In genomic region chr6:121499856-121500255, GRCm38 (mm10) we compare ENCODE assay signal across 24 mouse cellular contexts. TPM values are rescaled to one million over a fixed set of nuclear protein-coding genes. Genes with fewer than 3 reads are reported as not detected.
"Had no signal": no experiment of that assay in that cellular context is flagged by ENCODE, and none has a peak within 500 bp of the region (broad histone marks: within the 10 kb centered on the region; RNA-seq: fewer than 3 reads in every experiment).

No protein-coding gene starts in this region.

- H3K4me2 ChIP-seq: limb, embryonic 15.5 days; liver, embryonic 11.5 days; lung, embryonic 14.5 days; neural tube, embryonic 13.5 days; stomach, embryonic 15.5 days had no signal

- H3K27ac ChIP-seq: left cerebral cortex, adult 2 months; limb, embryonic 12.5 days; limb, embryonic 15.5 days; liver, embryonic 14.5 days; macrophage; neural tube, embryonic 13.5 days; stomach, embryonic 15.5 days had no signal

- H3K9ac ChIP-seq: limb, embryonic 12.5 days; limb, embryonic 15.5 days; liver, embryonic 14.5 days; liver, postnatal 0 days; lung, embryonic 14.5 days; neural tube, embryonic 13.5 days; stomach, embryonic 15.5 days had no signal

- ATAC-seq: inflammation-experienced regulatory T-cells, adult 6 months; intestine, embryonic 16.5 days; liver, postnatal 0 days; lung, postnatal 0 days had no signal

- H3K36me3 ChIP-seq: limb, embryonic 12.5 days; limb, embryonic 15.5 days; neural tube, embryonic 13.5 days; stomach, embryonic 15.5 days had no signal

- H3K4me1 ChIP-seq: limb, embryonic 12.5 days; limb, embryonic 15.5 days; stomach, embryonic 15.5 days had no signal

- H3K27me3 ChIP-seq: limb, embryonic 12.5 days; limb, embryonic 15.5 days; neural tube, embryonic 13.5 days; stomach, embryonic 15.5 days had no signal

- H3K9me3 ChIP-seq: limb, embryonic 12.5 days; limb, embryonic 15.5 days; neural tube, embryonic 13.5 days; stomach, embryonic 15.5 days had no signal

- DNase-seq: kidney, adult 18-20 months; kidney, adult 9 months; kidney, postnatal 14 days; liver, postnatal 0 days; lung, embryonic 14.5 days; right cerebral cortex, postnatal 25 days; spleen, adult 18-20 months; thymus, postnatal 25 days had no signal

- H3K4me3 ChIP-seq: left cerebral cortex, adult 2 months; limb, embryonic 12.5 days; limb, embryonic 15.5 days; myocyte; neural tube, embryonic 13.5 days; stomach, embryonic 15.5 days had no signal

RNA-seq across cellular contexts. Expression of gene Iqsec3, which starts 26.4 kb away (rescaled TPM):
- total RNA-seq: megakaryocyte, adult 5-6 weeks; monocyte, adult 5-6 weeks; neutrophil, adult 5-6 weeks had no signal
- polyA plus RNA-seq: inflammation-experienced regulatory T-cells, adult 6 months; liver, postnatal 0 days; lung, embryonic 14.5 days; lung, postnatal 0 days; macrophage; thymus, postnatal 0 days had no signal
